Mouse (Mus musculus): Measurements from ENCODE around the gene Fgd2.

DNA sequence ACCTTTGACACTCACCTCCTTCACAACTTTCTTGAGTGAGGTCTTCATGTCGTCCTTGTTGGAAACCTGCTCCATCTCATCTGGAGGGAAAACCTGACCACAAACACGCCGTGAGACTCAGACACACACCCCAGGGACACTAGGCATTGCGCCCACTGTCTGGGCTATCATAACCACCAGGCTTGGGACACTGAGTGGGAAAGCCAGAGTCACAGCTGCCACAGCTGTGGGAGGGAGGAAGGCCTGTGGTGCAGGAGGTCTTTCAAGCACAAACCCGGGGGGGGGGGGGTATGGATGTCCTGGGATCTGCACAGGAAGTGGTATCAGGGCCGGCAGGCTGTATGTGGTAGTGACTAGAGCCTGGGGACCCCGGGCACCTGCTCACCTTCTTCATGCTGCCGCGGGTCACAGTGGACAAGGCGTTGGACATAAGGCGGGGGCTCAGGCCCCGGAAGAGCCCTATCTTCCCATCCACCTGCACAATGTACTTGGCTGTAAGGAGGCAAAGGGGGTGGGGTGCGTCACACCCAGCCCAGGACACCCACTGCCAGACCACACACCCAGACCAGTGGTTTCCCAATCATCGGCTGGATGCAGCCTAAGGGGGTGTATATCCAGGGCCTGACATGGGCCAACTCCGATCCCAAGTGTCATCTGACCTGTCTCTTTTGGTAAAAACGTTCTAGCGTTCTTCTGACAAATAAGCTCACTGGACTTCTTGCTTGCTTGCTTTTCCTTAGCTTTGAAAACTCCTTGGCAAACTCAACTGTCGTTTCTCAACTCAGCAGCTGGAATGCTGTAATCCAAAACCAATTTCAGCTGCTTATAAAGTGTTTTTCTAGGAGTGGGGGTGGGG lies 20.1 kb upstream of the Fgd2 start:
- TF ChIP-seq CTCF (IDR thresholded peaks at IDR 0.05; ENCODE audit: low read depth) (no peak), EP300 (IDR thresholded peaks at IDR 0.05; ENCODE audit: low read depth) (no peak)

Measured in heart, postnatal 0 days (tissue).